Mouse (Mus musculus): ENCODE results near the gene Acot11. TPM values are rescaled to one million over a fixed set of nuclear protein-coding genes. Genes with fewer than 3 reads are reported as not detected.

Gene Acot11
- 2.1 and 2.4 TPM in 2 replicates for polyA plus RNA-seq (2015; fragmentation: Nextera tagmentation; extraction: Ambion mirVana)

- Histone ChIP-seq H3K9ac (peak within 1 kb of the TSS; percentile 36; the same call in 1 of the 2 replicates), H3K27me3 (peaks cover 7% of the 10 kb centered on the region; the same call in 1 of the 2 replicates), H3K9me3 (no peaks in the 10 kb centered on the region), H3K4me1 (replicated peaks) (peaks cover 9% of the 10 kb centered on the region), H3K4me2 (peak within 1 kb of the TSS; percentile 49), H3K36me3 (no peaks in the 10 kb centered on the region), H3K4me3 (peak within 1 kb of the TSS; percentile 20), H3K27ac (replicated peaks) (no peak within 1 kb of the TSS)
- ATAC-seq (ENCODE audit: low FRiP score, low read depth): no peak; the same call in 1 of the 2 replicates
- WGBS: 9% methylated on average over 23 of the region's 23 CpGs
Measured at GRCm38 (mm10) chr4:106804910-106805274, at the start of gene Acot11. Gene Acot11 (minus strand): TSS chr4:106804998.

GRCm38 (mm10) chr4:106848290-106849092 is 43.7 kb upstream of the Acot11 start:
- H3K4me2 ChIP-seq: peak overlapping the region; percentile 32
- ATAC-seq (ENCODE audit: low FRiP score, low read depth): peak; percentile 55
- H3K4me1 ChIP-seq (replicated peaks): peaks cover 18% of the 10 kb centered on the region
- H3K36me3 ChIP-seq: no peaks in the 10 kb centered on the region
- 42% methylated on average over 12 of the region's 12 CpGs for WGBS
- H3K9me3 ChIP-seq: no peaks in the 10 kb centered on the region
- no peak overlapping the region for H3K4me3 ChIP-seq
- H3K27ac ChIP-seq (replicated peaks): peak overlapping the region; percentile 43
- no peak overlapping the region for H3K9ac ChIP-seq
- no peaks in the 10 kb centered on the region for H3K27me3 ChIP-seq

- Histone ChIP-seq H3K36me3 (no peaks in the 10 kb centered on the region), H3K4me1 (replicated peaks) (peaks cover 18% of the 10 kb centered on the region), H3K27me3 (no peaks in the 10 kb centered on the region), H3K27ac (replicated peaks) (peak overlapping the region; percentile 43), H3K4me2 (peak overlapping the region; percentile 32), H3K9ac (no peak overlapping the region), H3K4me3 (no peak overlapping the region), H3K9me3 (no peaks in the 10 kb centered on the region)
- peak; percentile 68 for ATAC-seq (ENCODE audit: low FRiP score, low read depth)
- 20% methylated on average over 9 of the region's 9 CpGs for WGBS
Measured at GRCm38 (mm10) chr4:106847591-106848289, 42.9 kb upstream of the Acot11 start.

GRCm38 (mm10) chr4:106842561-106842960 is 37.8 kb upstream of the Acot11 start:
- no peaks in the 10 kb centered on the region for H3K27me3 ChIP-seq
- no peak for ATAC-seq (ENCODE audit: low FRiP score, low read depth)
- WGBS: 60% methylated on average over 8 of the region's 8 CpGs
- H3K27ac ChIP-seq (replicated peaks): no peak overlapping the region
- no peaks in the 10 kb centered on the region for H3K9me3 ChIP-seq
- H3K9ac ChIP-seq: no peak overlapping the region
- H3K36me3 ChIP-seq: no peaks in the 10 kb centered on the region
- no peak overlapping the region for H3K4me2 ChIP-seq
- no peak overlapping the region for H3K4me3 ChIP-seq
- H3K4me1 ChIP-seq (replicated peaks): peaks cover 44% of the 10 kb centered on the region

- H3K27me3 ChIP-seq: no peaks in the 10 kb centered on the region
- H3K4me1 ChIP-seq (replicated peaks): peaks cover 44% of the 10 kb centered on the region
- H3K4me3 ChIP-seq: no peak overlapping the region
- no peak for ATAC-seq (ENCODE audit: low FRiP score, low read depth)
- H3K27ac ChIP-seq (replicated peaks): 0 out of 2 replicates have a peak overlapping the region, but pooled peaks have one; percentile 99
- no peak overlapping the region for H3K9ac ChIP-seq
- H3K4me2 ChIP-seq: no peak overlapping the region
- no peaks in the 10 kb centered on the region for H3K9me3 ChIP-seq
- H3K36me3 ChIP-seq: no peaks in the 10 kb centered on the region
- WGBS: 68% methylated on average over 7 of the region's 7 CpGs
Measured at GRCm38 (mm10) chr4:106841856-106842255, 37.1 kb upstream of the Acot11 start.

- WGBS: 10% methylated on average over 7 of the region's 7 CpGs
- no peaks in the 10 kb centered on the region for H3K9me3 ChIP-seq
- H3K4me2 ChIP-seq: peak overlapping the region; percentile 99; the same call in 1 of the 2 replicates
- H3K4me1 ChIP-seq (replicated peaks): peaks cover 49% of the 10 kb centered on the region
- no peak for ATAC-seq (ENCODE audit: low FRiP score, low read depth)
- H3K9ac ChIP-seq: 0 out of 2 replicates have a peak overlapping the region, but pooled peaks have one; percentile 70
- peak overlapping the region; percentile 99 for H3K27ac ChIP-seq (replicated peaks)
- H3K36me3 ChIP-seq: no peaks in the 10 kb centered on the region
- no peaks in the 10 kb centered on the region for H3K27me3 ChIP-seq
- H3K4me3 ChIP-seq: no peak overlapping the region
Measured at GRCm38 (mm10) chr4:106841303-106841702, 36.5 kb upstream of the Acot11 start.

- H3K27ac ChIP-seq (replicated peaks): peak overlapping the region; percentile 99
- peak overlapping the region; percentile 99 for H3K4me2 ChIP-seq
- no peaks in the 10 kb centered on the region for H3K36me3 ChIP-seq
- H3K9me3 ChIP-seq: no peaks in the 10 kb centered on the region
- no peak for ATAC-seq (ENCODE audit: low FRiP score, low read depth)
- H3K4me3 ChIP-seq: peak overlapping the region; percentile 57
- H3K9ac ChIP-seq: peak overlapping the region; percentile 70
- no peaks in the 10 kb centered on the region for H3K27me3 ChIP-seq
- H3K4me1 ChIP-seq (replicated peaks): peaks cover 53% of the 10 kb centered on the region
- WGBS: 7% methylated on average over 6 of the region's 6 CpGs
Measured at GRCm38 (mm10) chr4:106840651-106841145, 35.9 kb upstream of the Acot11 start.

GRCm38 (mm10) chr4:106839964-106840611 is 35.3 kb upstream of the Acot11 start:
- 1% methylated on average over 18 of the region's 51 CpGs for WGBS
- H3K36me3 ChIP-seq: no peaks in the 10 kb centered on the region
- H3K9me3 ChIP-seq: no peaks in the 10 kb centered on the region

GRCm38 (mm10) chr4:106839254-106839834 is 34.5 kb upstream of the Acot11 start:
- Histone ChIP-seq H3K27me3 (no peaks in the 10 kb centered on the region), H3K4me1 (replicated peaks) (peaks cover 53% of the 10 kb centered on the region), H3K9me3 (no peaks in the 10 kb centered on the region), H3K4me2 (peak overlapping the region; percentile 99), H3K36me3 (no peaks in the 10 kb centered on the region), H3K27ac (replicated peaks) (peak overlapping the region; percentile 99), H3K4me3 (peak overlapping the region; percentile 57), H3K9ac (peak overlapping the region; percentile 80)
- peak; percentile 65 for ATAC-seq (ENCODE audit: low FRiP score, low read depth)
- 0% methylated on average over 32 of the region's 32 CpGs for WGBS

More at GRCm38 (mm10) chr4:106839964-106840611, 35.3 kb upstream of the Acot11 start:
- Histone ChIP-seq H3K4me3 (peak overlapping the region; percentile 57), H3K27ac (replicated peaks) (peak overlapping the region; percentile 99), H3K9ac (peak overlapping the region; percentile 80), H3K27me3 (no peaks in the 10 kb centered on the region), H3K4me1 (replicated peaks) (peaks cover 53% of the 10 kb centered on the region), H3K4me2 (peak overlapping the region; percentile 99)
- peak; percentile 65 for ATAC-seq (ENCODE audit: low FRiP score, low read depth)

GRCm38 (mm10) chr4:106838548-106839253 is 33.9 kb upstream of the Acot11 start:
- under 1% methylated on average over 36 of the region's 36 CpGs for WGBS
- H3K4me1 ChIP-seq (replicated peaks): peaks cover 53% of the 10 kb centered on the region
- H3K27me3 ChIP-seq: no peaks in the 10 kb centered on the region
- no peaks in the 10 kb centered on the region for H3K36me3 ChIP-seq
- peak; percentile 85 for ATAC-seq (ENCODE audit: low FRiP score, low read depth)
- H3K4me2 ChIP-seq: peak overlapping the region; percentile 99
- H3K9me3 ChIP-seq: no peaks in the 10 kb centered on the region
- peak overlapping the region; percentile 80 for H3K9ac ChIP-seq
- peak overlapping the region; percentile 57 for H3K4me3 ChIP-seq
- peak overlapping the region; percentile 99 for H3K27ac ChIP-seq (replicated peaks)

GRCm38 (mm10) chr4:106837964-106838363 is 33.2 kb upstream of the Acot11 start:
- 1% methylated on average over 12 of the region's 18 CpGs for WGBS
- ATAC-seq (ENCODE audit: low FRiP score, low read depth): peak; percentile 39
- H3K4me1 ChIP-seq (replicated peaks): peaks cover 53% of the 10 kb centered on the region

More at GRCm38 (mm10) chr4:106837964-106838363, 33.2 kb upstream of the Acot11 start:
- peak overlapping the region; percentile 99 for H3K4me2 ChIP-seq
- H3K27me3 ChIP-seq: no peaks in the 10 kb centered on the region
- H3K9ac ChIP-seq: peak overlapping the region; percentile 48
- peak overlapping the region; percentile 27 for H3K4me3 ChIP-seq
- no peaks in the 10 kb centered on the region for H3K9me3 ChIP-seq
- H3K27ac ChIP-seq (replicated peaks): peak overlapping the region; percentile 99
- no peaks in the 10 kb centered on the region for H3K36me3 ChIP-seq

Data from hindbrain, embryonic 15.5 days (tissue).